Mouse (Mus musculus) limb, embryonic 12.5 days (tissue): Measurements from ENCODE around the gene Hps4. TPM values are rescaled to one million over a fixed set of nuclear protein-coding genes. Genes with fewer than 3 reads are reported as not detected.
A peak's percentile ranks its signal among the peaks of the same experiment; 100 is the strongest.

Experiments
- ATAC-seq: fragments of 200-750 bp; cut with Nextera tagmentation; 2 replicates; pipeline ENCODE4 v1.8.0; 2017; ENCODE audit warnings: low read depth, moderate TSS enrichment; ENCODE audit not compliant: insufficient number of reproducible peaks, insufficient read depth, low FRiP score, low TSS enrichment
- H3K27ac ChIP-seq: fragments of 300-500 bp; sonication (generic); 2 replicates; pipeline ENCODE4 v1.5.1; 2016; ENCODE audit warnings: mild to moderate bottlenecking, moderate library complexity
- H3K27me3 ChIP-seq: fragments of 300-500 bp; sonication (generic); 2 replicates; pipeline ENCODE4 v1.6.1; 2016; ENCODE audit warnings: mild to moderate bottlenecking, moderate library complexity
- H3K36me3 ChIP-seq: fragments of 300-500 bp; sonication (generic); 2 replicates; pipeline ENCODE4 v1.6.1; 2016; ENCODE audit warnings: mild to moderate bottlenecking, moderate library complexity
- H3K4me1 ChIP-seq: fragments of 300-500 bp; sonication (generic); replicated peaks from 2 replicates; pipeline ENCODE4 v1.6.1; 2016
- H3K4me2 ChIP-seq: fragments of 300-500 bp; sonication (generic); 2 replicates; pipeline ENCODE4 v1.6.1; 2016; ENCODE audit warnings: mild to moderate bottlenecking, moderate library complexity
- H3K4me3 ChIP-seq: fragments of 300-500 bp; sonication (generic); replicated peaks from 2 replicates; pipeline ENCODE4 v1.5.1; 2016; ENCODE audit warnings: mild to moderate bottlenecking
- H3K9ac ChIP-seq: fragments of 300-500 bp; sonication (generic); replicated peaks from 2 replicates; pipeline ENCODE4 v1.6.1; 2016; ENCODE audit warnings: mild to moderate bottlenecking, moderate library complexity
- H3K9me3 ChIP-seq: fragments of 300-500 bp; sonication (generic); 2 replicates; pipeline ENCODE4 v1.6.1; 2016; ENCODE audit warnings: mild to moderate bottlenecking, moderate library complexity
- whole genome bisulfite sequencing: fragments of 180-500 bp; shearing (Covaris S2); methylation state at CpG from one replicate; pipeline ENCODE4 v1.1.7; 2016; 5-methylcytosine and 5-hydroxymethylcytosine counted together
- polyA plus RNA-seq: library from polyadenylated mRNA; unstranded; fragments of >200 nt; fragmentation: Nextera tagmentation; extraction: Ambion mirVana; gene quantifications from 2 replicates; pipeline ENCODE4 v1.2.1, GENCODE M21; 2016

The Hps4 gene
- polyA plus RNA-seq, 1 experiment from 2014 or later: 40.1 TPM

DNA sequence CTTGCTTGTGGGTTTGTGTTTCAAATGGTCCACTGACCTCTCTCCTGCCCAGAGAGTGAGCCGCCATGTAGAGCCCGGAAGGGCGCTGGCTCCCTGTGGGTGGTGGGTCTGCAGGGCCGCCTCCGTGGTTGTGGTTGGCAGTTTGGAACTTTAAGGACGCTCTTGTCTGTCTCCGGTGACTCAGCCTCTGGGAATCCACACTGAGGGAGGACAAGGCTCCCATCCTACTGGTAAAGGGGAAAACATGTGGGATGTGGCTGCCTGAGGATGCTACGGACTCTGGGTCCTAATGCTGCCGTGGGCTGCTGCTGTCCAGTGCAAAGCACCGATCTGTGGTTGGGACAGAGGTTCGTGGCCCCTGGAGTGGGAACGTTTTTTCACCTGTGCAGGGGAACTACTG, 25.0 kb downstream of the Hps4 start:
- WGBS: 89% methylated on average over 12 of the region's 12 CpGs
- Histone ChIP-seq H3K36me3 (peaks cover 96% of the 10 kb centered on the region), H3K9ac (no peak overlapping the region), H3K27me3 (no peaks in the 10 kb centered on the region), H3K4me2 (no peak overlapping the region), H3K27ac (no peak overlapping the region), H3K4me1 (peaks cover 18% of the 10 kb centered on the region), H3K4me3 (no peak overlapping the region), H3K9me3 (no peaks in the 10 kb centered on the region)
- ATAC-seq: no peak

- H3K9me3 ChIP-seq: no peaks in the 10 kb centered on the region
- H3K4me3 ChIP-seq: no peak overlapping the region
- H3K9ac ChIP-seq: no peak overlapping the region
- H3K36me3 ChIP-seq: peaks cover 96% of the 10 kb centered on the region
- no peak overlapping the region for H3K27ac ChIP-seq
- no peak for ATAC-seq
- H3K4me2 ChIP-seq: no peak overlapping the region
- H3K27me3 ChIP-seq: no peaks in the 10 kb centered on the region
- 94% methylated on average over 10 of the region's 10 CpGs for WGBS
- H3K4me1 ChIP-seq: peaks cover 16% of the 10 kb centered on the region
Observed at GRCm38 (mm10) chr5:112368666-112369065, 25.8 kb downstream of the Hps4 start.

DNA sequence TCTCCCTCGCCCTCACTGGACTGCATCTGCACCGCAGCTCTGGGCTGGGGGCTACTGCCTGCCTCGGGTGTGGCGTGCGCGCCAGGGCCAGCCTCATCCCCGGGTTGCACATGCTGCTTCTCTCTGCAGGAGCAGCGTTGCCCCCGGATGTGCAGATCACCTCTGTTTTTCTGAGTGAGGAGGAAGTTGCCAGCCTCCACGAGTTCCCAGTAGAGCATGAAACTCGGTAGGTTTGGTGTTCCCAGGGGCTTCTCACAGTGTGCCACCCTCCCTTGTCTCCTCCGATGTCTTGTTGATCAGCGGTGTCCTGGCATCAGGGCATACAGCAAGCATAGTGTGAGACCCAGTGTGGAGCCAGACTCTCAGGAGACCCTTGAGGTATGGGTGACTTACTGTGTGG, 26.4 kb downstream of the Hps4 start:
- Histone ChIP-seq H3K4me1 (peaks cover 9% of the 10 kb centered on the region), H3K9ac (no peak overlapping the region), H3K27ac (no peak overlapping the region), H3K4me2 (no peak overlapping the region), H3K27me3 (no peaks in the 10 kb centered on the region), H3K36me3 (peaks cover 96% of the 10 kb centered on the region), H3K9me3 (no peaks in the 10 kb centered on the region), H3K4me3 (no peak overlapping the region)
- ATAC-seq: no peak
- WGBS: 93% methylated on average over 13 of the region's 13 CpGs

DNA sequence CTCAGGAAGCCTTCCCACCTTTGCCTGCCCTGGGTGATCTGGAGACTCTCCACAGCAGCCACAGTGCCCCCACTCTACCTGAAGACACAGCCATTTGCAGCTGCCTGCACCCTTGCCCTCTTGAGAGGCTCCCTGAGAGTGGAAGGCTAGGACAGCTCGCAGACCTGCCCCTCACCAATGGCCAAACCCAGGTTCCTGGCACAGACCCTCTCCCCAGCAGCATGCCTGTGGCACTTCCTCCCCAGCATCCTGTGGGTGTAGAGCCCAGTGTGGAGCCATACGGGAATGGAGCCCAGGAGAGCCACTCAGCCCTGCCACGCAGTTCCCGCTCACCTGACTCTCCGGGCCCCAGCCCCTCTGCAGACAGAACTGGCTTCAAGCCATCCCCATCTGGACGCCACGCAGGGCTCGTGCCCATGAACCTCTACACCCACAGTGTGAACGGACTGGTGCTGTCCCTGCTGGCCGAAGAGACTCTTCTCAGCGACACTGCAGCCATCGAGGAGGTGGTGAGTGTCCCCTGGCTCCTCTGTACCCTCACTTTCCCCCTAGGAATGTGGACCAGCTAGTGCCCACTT, 27.4 kb downstream of the Hps4 start:
- no peak overlapping the region for H3K4me3 ChIP-seq
- H3K27me3 ChIP-seq: no peaks in the 10 kb centered on the region
- WGBS: 92% methylated on average over 12 of the region's 12 CpGs
- no peak for ATAC-seq
- no peaks in the 10 kb centered on the region for H3K9me3 ChIP-seq
- H3K27ac ChIP-seq: no peak overlapping the region
- no peak overlapping the region for H3K4me2 ChIP-seq
- H3K36me3 ChIP-seq: peaks cover 96% of the 10 kb centered on the region
- H3K9ac ChIP-seq: no peak overlapping the region
- no peaks in the 10 kb centered on the region for H3K4me1 ChIP-seq

GRCm38 (mm10) chr5:112371933-112372332, 29.1 kb downstream of the Hps4 start:
- Histone ChIP-seq H3K9me3 (no peaks in the 10 kb centered on the region), H3K4me3 (no peak overlapping the region), H3K36me3 (peaks cover 97% of the 10 kb centered on the region), H3K4me1 (no peaks in the 10 kb centered on the region), H3K27me3 (no peaks in the 10 kb centered on the region), H3K27ac (no peak overlapping the region), H3K9ac (no peak overlapping the region), H3K4me2 (no peak overlapping the region)
- no peak for ATAC-seq
- 70% methylated on average over 7 of the region's 7 CpGs for WGBS

DNA sequence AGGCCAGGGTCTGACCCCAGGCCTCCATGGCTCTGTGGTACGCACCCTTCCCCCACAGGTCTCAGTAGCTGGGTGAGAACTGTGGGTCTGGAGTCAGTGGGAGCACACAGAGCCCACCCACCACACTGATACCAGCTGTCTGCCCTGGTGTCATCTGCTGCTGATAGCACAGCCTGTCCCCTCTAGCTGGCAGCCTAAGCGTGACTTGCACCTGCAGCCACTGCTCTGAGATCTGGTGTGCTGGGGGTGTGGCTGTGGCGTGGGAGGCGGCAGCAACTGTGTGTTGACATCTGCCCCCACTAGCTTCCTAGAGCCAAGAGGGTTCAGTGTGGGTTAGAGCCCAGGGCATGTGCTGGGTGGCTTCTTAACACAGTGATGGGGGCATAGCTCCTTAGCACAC, 33.2 kb downstream of the Hps4 start:
- Histone ChIP-seq H3K4me1 (no peaks in the 10 kb centered on the region), H3K4me3 (no peak overlapping the region), H3K36me3 (peaks cover 88% of the 10 kb centered on the region), H3K27ac (no peak overlapping the region), H3K27me3 (no peaks in the 10 kb centered on the region), H3K4me2 (no peak overlapping the region), H3K9me3 (no peaks in the 10 kb centered on the region), H3K9ac (no peak overlapping the region; the same call in 1 of the 2 replicates)
- no peak for ATAC-seq
- 89% methylated on average over 4 of the region's 4 CpGs for WGBS

- no peak for ATAC-seq
- WGBS: 90% methylated on average over 1 of the region's 1 CpGs
Observed at GRCm38 (mm10) chr5:112377380-112377779, 34.5 kb downstream of the Hps4 start.

GRCm38 (mm10) chr5:112378716-112379115, 35.8 kb downstream of the Hps4 start:
- no peak for ATAC-seq
- WGBS: 79% methylated on average over 6 of the region's 6 CpGs
- Histone ChIP-seq H3K4me2 (no peak overlapping the region), H3K9me3 (no peaks in the 10 kb centered on the region), H3K27ac (no peak overlapping the region), H3K4me1 (0 out of 2 replicates have a peak, but pooled peaks cover 7% of the 10 kb centered on the region), H3K27me3 (no peaks in the 10 kb centered on the region), H3K4me3 (no peak overlapping the region), H3K36me3 (peaks cover 62% of the 10 kb centered on the region), H3K9ac (no peak overlapping the region)

More at GRCm38 (mm10) chr5:112377380-112377779, 34.5 kb downstream of the Hps4 start:
- no peaks in the 10 kb centered on the region for H3K4me1 ChIP-seq
- no peak overlapping the region for H3K27ac ChIP-seq
- H3K4me2 ChIP-seq: no peak overlapping the region
- no peaks in the 10 kb centered on the region for H3K9me3 ChIP-seq
- peaks cover 75% of the 10 kb centered on the region for H3K36me3 ChIP-seq
- H3K9ac ChIP-seq: no peak overlapping the region
- H3K4me3 ChIP-seq: no peak overlapping the region
- H3K27me3 ChIP-seq: no peaks in the 10 kb centered on the region

DNA sequence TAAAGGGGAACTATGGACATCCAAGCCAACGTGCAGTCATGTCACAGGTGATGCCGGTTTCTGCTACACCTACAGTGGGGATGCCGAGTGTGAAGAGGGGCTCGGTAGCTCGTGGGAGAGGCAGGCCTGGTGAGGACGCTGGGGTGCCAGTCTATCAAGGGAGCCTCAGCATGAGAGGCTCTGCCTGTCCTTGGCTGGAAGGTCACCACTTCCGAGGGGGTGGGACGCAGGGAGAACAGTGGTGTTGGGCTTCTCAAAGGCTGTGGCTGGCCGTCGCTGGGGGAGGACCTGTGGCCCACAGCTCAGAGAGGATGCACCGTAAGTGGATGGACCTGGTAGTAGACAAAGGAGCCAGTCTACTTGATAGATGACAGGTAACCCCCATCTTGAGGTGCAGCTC, 38.3 kb downstream of the Hps4 start:
- no peak overlapping the region for H3K4me3 ChIP-seq
- WGBS: 86% methylated on average over 11 of the region's 11 CpGs
- H3K4me1 ChIP-seq: 0 out of 2 replicates have a peak, but pooled peaks cover 7% of the 10 kb centered on the region
- no peak overlapping the region for H3K4me2 ChIP-seq
- no peak overlapping the region for H3K9ac ChIP-seq
- H3K36me3 ChIP-seq: peaks cover 55% of the 10 kb centered on the region
- no peaks in the 10 kb centered on the region for H3K9me3 ChIP-seq
- no peak for ATAC-seq
- H3K27ac ChIP-seq: no peak overlapping the region
- no peaks in the 10 kb centered on the region for H3K27me3 ChIP-seq

GRCm38 (mm10) chr5:112382042-112382441, 39.2 kb downstream of the Hps4 start:
- Histone ChIP-seq H3K9me3 (no peaks in the 10 kb centered on the region), H3K4me3 (no peak overlapping the region), H3K4me2 (no peak overlapping the region), H3K9ac (no peak overlapping the region; the same call in 1 of the 2 replicates), H3K36me3 (peaks cover 56% of the 10 kb centered on the region), H3K4me1 (0 out of 2 replicates have a peak, but pooled peaks cover 7% of the 10 kb centered on the region), H3K27ac (no peak overlapping the region), H3K27me3 (no peaks in the 10 kb centered on the region)
- ATAC-seq: no peak
- WGBS: 82% methylated on average over 9 of the region's 9 CpGs

- 0 out of 2 replicates have a peak, but pooled peaks cover 7% of the 10 kb centered on the region for H3K4me1 ChIP-seq
- H3K27ac ChIP-seq: peak overlapping the region; percentile 37; the same call in 1 of the 2 replicates
- H3K4me3 ChIP-seq: no peak overlapping the region
- 0 out of 2 replicates have a peak, but pooled peaks have one; percentile 23 for ATAC-seq
- H3K36me3 ChIP-seq: peaks cover 53% of the 10 kb centered on the region
- H3K27me3 ChIP-seq: no peaks in the 10 kb centered on the region
- whole genome bisulfite sequencing: 50% methylated on average over 17 of the region's 17 CpGs
- H3K4me2 ChIP-seq: no peak overlapping the region
- H3K9ac ChIP-seq: no peak overlapping the region
- H3K9me3 ChIP-seq: no peaks in the 10 kb centered on the region
Observed at GRCm38 (mm10) chr5:112382641-112383330, 39.9 kb downstream of the Hps4 start.
